Mouse (Mus musculus): ENCODE measurements around the gene Pmpcb. TPM values are rescaled to one million over a fixed set of nuclear protein-coding genes. Genes with fewer than 3 reads are reported as not detected.
A peak's percentile ranks its signal among the peaks of the same experiment; 100 is the strongest.

Pmpcb gene
- total and polyA plus RNA-seq, 2 experiments from 2014 or later = 68.6 to 94.9 TPM

- WGBS = under 1% methylated on average over 51 of the region's 51 CpGs
- ATAC-seq = peak; percentile 67
- Histone ChIP-seq H3K4me1 (ENCODE audit: insufficient read depth) (peaks cover 9% of the 10 kb centered on the region; the same call in 1 of the 2 replicates), H3K27ac (ENCODE audit: low read depth, low read length) (peak overlapping the region; percentile 62), H3K36me3 (ENCODE audit: insufficient read depth) (peaks cover 36% of the 10 kb centered on the region), H3K27me3 (ENCODE audit: insufficient read depth, low read length) (no peaks in the 10 kb centered on the region), H3K9ac (peak overlapping the region; percentile 65), H3K9me3 (ENCODE audit: low read length) (no peaks in the 10 kb centered on the region), H3K4me3 (ENCODE audit: low read depth, low read length) (peak overlapping the region; percentile 66), H3K4me2 (ENCODE audit: low read depth) (peak overlapping the region; percentile 88)
- DNase-seq = no peak
- TF ChIP-seq CTCF (IDR thresholded peaks at IDR 0.05; ENCODE audit: low read depth) = no peak
Measured at GRCm38 (mm10) chr5:21784161-21785052, 47.5 kb downstream of the Pmpcb start.

- H3K27ac ChIP-seq (ENCODE audit: low read depth, low read length) = peak within 1 kb of the TSS; percentile 76
- DNase-seq (peak; percentile 94), ATAC-seq (peak; percentile 96)
- WGBS = under 1% methylated on average over 37 of the region's 37 CpGs
- peaks cover 9% of the 10 kb centered on the region; the same call in 1 of the 2 replicates for H3K4me1 ChIP-seq (ENCODE audit: insufficient read depth)
- H3K36me3 ChIP-seq (ENCODE audit: insufficient read depth) = peaks cover 29% of the 10 kb centered on the region
- no peaks in the 10 kb centered on the region for H3K9me3 ChIP-seq (ENCODE audit: low read length)
- H3K27me3 ChIP-seq (ENCODE audit: insufficient read depth, low read length) = no peaks in the 10 kb centered on the region
- no peak for TF ChIP-seq CTCF (IDR thresholded peaks at IDR 0.05; ENCODE audit: low read depth)
- H3K9ac ChIP-seq = peak within 1 kb of the TSS; percentile 87
- peak within 1 kb of the TSS; percentile 88 for H3K4me2 ChIP-seq (ENCODE audit: low read depth)
- H3K4me3 ChIP-seq (ENCODE audit: low read depth, low read length) = peak within 1 kb of the TSS; percentile 93
Measured at GRCm38 (mm10) chr5:21785053-21785452, 48.1 kb downstream of the Pmpcb start, which contains the start of the genes Dnajc2 and Psmc2. Gene Dnajc2 (minus strand): TSS chr5:21785251. Gene Psmc2 (plus strand): TSS chr5:21785283.

DNA sequence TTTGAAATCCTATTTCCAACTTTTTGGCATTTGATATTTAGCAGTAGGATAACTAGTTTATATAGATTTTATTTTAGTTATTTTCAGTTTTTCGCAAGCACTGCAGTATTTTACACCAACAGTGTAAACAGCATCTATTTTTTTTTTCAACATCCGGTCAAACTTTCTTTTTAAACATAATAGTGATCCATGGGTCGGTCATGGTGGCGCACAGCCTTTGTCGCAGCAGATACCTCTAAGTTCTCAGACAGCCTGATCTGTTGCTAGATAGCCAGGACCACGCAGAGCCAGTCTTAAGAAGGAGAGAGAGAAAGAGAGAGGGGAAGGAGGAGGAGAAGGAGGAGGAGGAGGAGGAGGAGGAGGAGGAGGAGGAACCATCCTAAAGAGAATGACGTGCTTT lies 48.8 kb downstream of the Pmpcb start:
- WGBS = 76% methylated on average over 7 of the region's 7 CpGs
- H3K9ac ChIP-seq = no peak overlapping the region
- peak overlapping the region; percentile 93; the same call in 1 of the 2 replicates for H3K4me3 ChIP-seq (ENCODE audit: low read depth, low read length)
- no peak for DNase-seq
- H3K4me2 ChIP-seq (ENCODE audit: low read depth) = peak overlapping the region; percentile 72
- no peaks in the 10 kb centered on the region for H3K27me3 ChIP-seq (ENCODE audit: insufficient read depth, low read length)
- peaks cover 9% of the 10 kb centered on the region; the same call in 1 of the 2 replicates for H3K4me1 ChIP-seq (ENCODE audit: insufficient read depth)
- H3K9me3 ChIP-seq (ENCODE audit: low read length) = no peaks in the 10 kb centered on the region
- peaks cover 22% of the 10 kb centered on the region for H3K36me3 ChIP-seq (ENCODE audit: insufficient read depth)
- no peak for TF ChIP-seq CTCF (IDR thresholded peaks at IDR 0.05; ENCODE audit: low read depth)
- no peak for ATAC-seq
- H3K27ac ChIP-seq (ENCODE audit: low read depth, low read length) = 0 out of 2 replicates have a peak overlapping the region, but pooled peaks have one; percentile 76

GRCm38 (mm10) chr5:21786258-21787185 lies 49.6 kb downstream of the Pmpcb start:
- Histone ChIP-seq H3K9ac (peak overlapping the region; percentile 87), H3K36me3 (ENCODE audit: insufficient read depth) (peaks cover 15% of the 10 kb centered on the region), H3K4me3 (ENCODE audit: low read depth, low read length) (peak overlapping the region; percentile 93), H3K27ac (ENCODE audit: low read depth, low read length) (peak overlapping the region; percentile 76), H3K4me2 (ENCODE audit: low read depth) (peak overlapping the region; percentile 72), H3K27me3 (ENCODE audit: insufficient read depth, low read length) (no peaks in the 10 kb centered on the region), H3K9me3 (ENCODE audit: low read length) (no peaks in the 10 kb centered on the region), H3K4me1 (ENCODE audit: insufficient read depth) (peaks cover 9% of the 10 kb centered on the region; the same call in 1 of the 2 replicates)
- ATAC-seq = peak; percentile 90
- 2% methylated on average over 51 of the region's 51 CpGs for WGBS
- no peak for TF ChIP-seq CTCF (IDR thresholded peaks at IDR 0.05; ENCODE audit: low read depth)
- DNase-seq = peak; percentile 95

- no peak for TF ChIP-seq CTCF (IDR thresholded peaks at IDR 0.05; ENCODE audit: low read depth)
- Histone ChIP-seq H3K4me1 (ENCODE audit: insufficient read depth) (peaks cover 9% of the 10 kb centered on the region; the same call in 1 of the 2 replicates), H3K4me2 (ENCODE audit: low read depth) (peak overlapping the region; percentile 72), H3K9ac (peak overlapping the region; percentile 87), H3K27ac (ENCODE audit: low read depth, low read length) (peak overlapping the region; percentile 76; the same call in 1 of the 2 replicates), H3K27me3 (ENCODE audit: insufficient read depth, low read length) (no peaks in the 10 kb centered on the region), H3K36me3 (ENCODE audit: insufficient read depth) (peaks cover 9% of the 10 kb centered on the region), H3K4me3 (ENCODE audit: low read depth, low read length) (peak overlapping the region; percentile 93), H3K9me3 (ENCODE audit: low read length) (no peaks in the 10 kb centered on the region)
- WGBS = 38% methylated on average over 11 of the region's 11 CpGs
- ATAC-seq (no peak), DNase-seq (no peak)
Measured at GRCm38 (mm10) chr5:21787186-21788105, 50.5 kb downstream of the Pmpcb start.

Measured in forebrain, postnatal 0 days (tissue).